Mouse (Mus musculus): ENCODE results near the gene Fut2. TPM values are rescaled to one million over a fixed set of nuclear protein-coding genes. Genes with fewer than 3 reads are reported as not detected.

Fut2 gene
- 0.99 TPM in 1 of 2 replicates, not detected in the other for total RNA-seq (2014; rRNA removed)
- 0.27 and 0.29 TPM in 2 replicates for polyA plus RNA-seq (2015; fragmentation: Nextera tagmentation; extraction: Ambion mirVana)

GRCm38 (mm10) chr7:45666161-45666560 is at the start of gene Fut2:
Gene Fut2 (minus strand): TSS chr7:45666394.
- 84% methylated on average over 7 of the region's 7 CpGs for WGBS
- no peak for TF ChIP-seq CTCF (IDR thresholded peaks at IDR 0.05)
- H3K4me2 ChIP-seq (ENCODE audit: low read depth, low read length, poor library complexity, severe bottlenecking) = no peak within 1 kb of the TSS

GRCm38 (mm10) chr7:45715090-45715708 is 49.0 kb upstream of the Fut2 start, which contains the start of gene Rpl18:
Gene Rpl18 (plus strand): TSS chr7:45715457.
- H3K4me2 ChIP-seq (ENCODE audit: low read depth, low read length, poor library complexity, severe bottlenecking) = peak within 1 kb of the TSS; percentile 93
- no peak; the same call in 1 of the 2 replicates for TF ChIP-seq CTCF (IDR thresholded peaks at IDR 0.05)
- DNase-seq (ENCODE audit: low spot score) (peak; percentile 99), ATAC-seq (ENCODE audit: low FRiP score) (peak; percentile 90)
- no peaks in the 10 kb centered on the region for H3K27me3 ChIP-seq (ENCODE audit: insufficient read depth, low read length)
- H3K4me1 ChIP-seq (ENCODE audit: insufficient read depth, low read length) = peaks cover 9% of the 10 kb centered on the region
- peak within 1 kb of the TSS; percentile 62 for H3K27ac ChIP-seq (ENCODE audit: low read depth, low read length)
- H3K36me3 ChIP-seq (ENCODE audit: insufficient read depth, low read length) = peaks cover 36% of the 10 kb centered on the region
- H3K9ac ChIP-seq (replicated peaks; ENCODE audit: low read length, poor library complexity, severe bottlenecking) = peak within 1 kb of the TSS; percentile 78
- WGBS = 7% methylated on average over 34 of the region's 34 CpGs
- H3K4me3 ChIP-seq (ENCODE audit: low read depth, low read length) = peak within 1 kb of the TSS; percentile 70
- no peaks in the 10 kb centered on the region for H3K9me3 ChIP-seq (ENCODE audit: low read length)

More at GRCm38 (mm10) chr7:45666161-45666560, at the start of gene Fut2:
- no peak for DNase-seq (ENCODE audit: low spot score)
- H3K36me3 ChIP-seq (ENCODE audit: insufficient read depth, low read length) = no peaks in the 10 kb centered on the region
- no peaks in the 10 kb centered on the region for H3K27me3 ChIP-seq (ENCODE audit: insufficient read depth, low read length)
- no peaks in the 10 kb centered on the region for H3K9me3 ChIP-seq (ENCODE audit: low read length)
- no peak within 1 kb of the TSS for H3K27ac ChIP-seq (ENCODE audit: low read depth, low read length)
- no peak within 1 kb of the TSS for H3K9ac ChIP-seq (replicated peaks; ENCODE audit: low read length, poor library complexity, severe bottlenecking)
- no peaks in the 10 kb centered on the region for H3K4me1 ChIP-seq (ENCODE audit: insufficient read depth, low read length)
- no peak within 1 kb of the TSS for H3K4me3 ChIP-seq (ENCODE audit: low read depth, low read length)
- no peak for ATAC-seq (ENCODE audit: low FRiP score)

GRCm38 (mm10) chr7:45714630-45715089 is 48.5 kb upstream of the Fut2 start:
- Histone ChIP-seq H3K27ac (ENCODE audit: low read depth, low read length) (peak overlapping the region; percentile 60), H3K4me1 (ENCODE audit: insufficient read depth, low read length) (peaks cover 12% of the 10 kb centered on the region), H3K4me2 (ENCODE audit: low read depth, low read length, poor library complexity, severe bottlenecking) (peak overlapping the region; percentile 93), H3K9ac (replicated peaks; ENCODE audit: low read length, poor library complexity, severe bottlenecking) (peak overlapping the region; percentile 78), H3K4me3 (ENCODE audit: low read depth, low read length) (peak overlapping the region; percentile 70), H3K27me3 (ENCODE audit: insufficient read depth, low read length) (no peaks in the 10 kb centered on the region), H3K36me3 (ENCODE audit: insufficient read depth, low read length) (peaks cover 32% of the 10 kb centered on the region), H3K9me3 (ENCODE audit: low read length) (no peaks in the 10 kb centered on the region)
- ATAC-seq (ENCODE audit: low FRiP score) = no peak; the same call in none of the 2 replicates
- TF ChIP-seq CTCF (IDR thresholded peaks at IDR 0.05) = no peak
- DNase-seq (ENCODE audit: low spot score) = no peak
- WGBS = 14% methylated on average over 14 of the region's 14 CpGs

- H3K9me3 ChIP-seq (ENCODE audit: low read length) = no peaks in the 10 kb centered on the region
- H3K4me3 ChIP-seq (ENCODE audit: low read depth, low read length) = peak overlapping the region; percentile 70; the same call in 1 of the 2 replicates
- peaks cover 14% of the 10 kb centered on the region for H3K4me1 ChIP-seq (ENCODE audit: insufficient read depth, low read length)
- peaks cover 32% of the 10 kb centered on the region for H3K36me3 ChIP-seq (ENCODE audit: insufficient read depth, low read length)
- peak overlapping the region; percentile 93 for H3K4me2 ChIP-seq (ENCODE audit: low read depth, low read length, poor library complexity, severe bottlenecking)
- H3K27ac ChIP-seq (ENCODE audit: low read depth, low read length) = no peak overlapping the region
- DNase-seq (ENCODE audit: low spot score) (no peak), ATAC-seq (ENCODE audit: low FRiP score) (no peak)
- H3K27me3 ChIP-seq (ENCODE audit: insufficient read depth, low read length) = no peaks in the 10 kb centered on the region
- WGBS = 76% methylated on average over 6 of the region's 6 CpGs
- TF ChIP-seq CTCF (IDR thresholded peaks at IDR 0.05) = no peak
- peak overlapping the region; percentile 78 for H3K9ac ChIP-seq (replicated peaks; ENCODE audit: low read length, poor library complexity, severe bottlenecking)
Observed at GRCm38 (mm10) chr7:45713881-45714520, 47.8 kb upstream of the Fut2 start.

- Histone ChIP-seq H3K36me3 (ENCODE audit: insufficient read depth, low read length) (peaks cover 32% of the 10 kb centered on the region), H3K4me2 (ENCODE audit: low read depth, low read length, poor library complexity, severe bottlenecking) (no peak overlapping the region), H3K9ac (replicated peaks; ENCODE audit: low read length, poor library complexity, severe bottlenecking) (no peak overlapping the region), H3K4me1 (ENCODE audit: insufficient read depth, low read length) (peaks cover 17% of the 10 kb centered on the region), H3K4me3 (ENCODE audit: low read depth, low read length) (no peak overlapping the region), H3K27ac (ENCODE audit: low read depth, low read length) (no peak overlapping the region), H3K9me3 (ENCODE audit: low read length) (no peaks in the 10 kb centered on the region), H3K27me3 (ENCODE audit: insufficient read depth, low read length) (no peaks in the 10 kb centered on the region)
- ATAC-seq (ENCODE audit: low FRiP score) = no peak
- 92% methylated on average over 16 of the region's 16 CpGs for WGBS
- no peak for DNase-seq (ENCODE audit: low spot score)
- TF ChIP-seq CTCF (IDR thresholded peaks at IDR 0.05) = no peak
Observed at GRCm38 (mm10) chr7:45713396-45713795, 47.2 kb upstream of the Fut2 start.

Data from midbrain, postnatal 0 days (tissue).